Mouse (Mus musculus) forebrain, embryonic 15.5 days (tissue): ENCODE data around the gene Sox15. TPM values are rescaled to one million over a fixed set of nuclear protein-coding genes. Genes with fewer than 3 reads are reported as not detected.

Experiments used
- ATAC-seq: fragments of 200-750 bp; cut with Nextera tagmentation; replicated peaks from 2 replicates; pipeline ENCODE4 v1.8.0; 2017; ENCODE audit warnings: mild to moderate bottlenecking, moderate TSS enrichment, moderate library complexity
- H3K27ac ChIP-seq: fragments of 300-500 bp; sonication (generic); replicated peaks from 2 replicates; pipeline ENCODE4 v1.5.1; 2015; ENCODE audit warnings: mild to moderate bottlenecking, inconsistent platforms
- H3K27me3 ChIP-seq: fragments of 300-500 bp; sonication (generic); 2 replicates; pipeline ENCODE4 v1.6.1; 2015; ENCODE audit warnings: inconsistent platforms
- H3K36me3 ChIP-seq: fragments of 300-500 bp; sonication (generic); 2 replicates; pipeline ENCODE4 v1.6.1; 2015; ENCODE audit warnings: mild to moderate bottlenecking, inconsistent platforms
- H3K4me1 ChIP-seq: fragments of 300-500 bp; sonication (generic); 2 replicates; pipeline ENCODE4 v1.6.1; 2015; ENCODE audit warnings: inconsistent platforms
- H3K4me2 ChIP-seq: fragments of 300-500 bp; sonication (generic); replicated peaks from 2 replicates; pipeline ENCODE4 v1.6.1; 2015; ENCODE audit warnings: mild to moderate bottlenecking, inconsistent platforms
- H3K4me3 ChIP-seq: fragments of 300-500 bp; sonication (generic); 2 replicates; pipeline ENCODE4 v1.5.1; 2015; ENCODE audit warnings: mild to moderate bottlenecking, inconsistent platforms
- H3K9ac ChIP-seq: fragments of 300-500 bp; sonication (generic); replicated peaks from 2 replicates; pipeline ENCODE4 v1.6.1; 2015; ENCODE audit warnings: mild to moderate bottlenecking, inconsistent platforms
- H3K9me3 ChIP-seq: fragments of 300-500 bp; sonication (generic); 2 replicates; pipeline ENCODE4 v1.6.1; 2016; ENCODE audit warnings: inconsistent platforms
- WGBS: fragments of 180-500 bp; shearing (Covaris S2); methylation state at CpG from one replicate; pipeline ENCODE4 v1.1.7; 2015; ENCODE audit warnings: mixed read lengths; 5-methylcytosine and 5-hydroxymethylcytosine counted together
- polyA plus RNA-seq: library from polyadenylated mRNA; unstranded; fragments of >200 nt; fragmentation: Nextera tagmentation; extraction: Ambion mirVana; gene quantifications from 2 replicates; pipeline ENCODE4 v1.2.1, GENCODE M21; 2015

Sox15 gene
- polyA plus RNA-seq, 1 experiment from 2014 or later, result not detected

DNA sequence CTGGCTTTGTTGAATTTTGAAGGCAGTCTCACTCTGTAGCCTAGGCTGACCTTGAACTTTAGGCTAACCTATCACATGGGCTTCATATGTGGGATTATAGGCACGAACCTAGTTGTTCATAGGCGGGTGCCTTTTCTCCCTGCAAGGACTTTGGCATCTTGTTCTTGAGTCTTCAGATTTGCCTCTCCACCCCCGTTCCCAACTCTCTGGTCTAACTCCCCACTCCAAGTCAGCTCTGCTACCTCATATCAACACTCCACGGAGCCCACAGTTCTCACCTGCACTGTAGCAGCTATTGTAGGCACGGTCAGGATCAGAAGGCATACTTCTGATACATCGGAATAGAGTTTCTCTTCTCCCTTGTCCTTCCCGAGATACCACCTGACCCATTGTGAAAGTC, 28.5 kb downstream of the Sox15 start:
- no peak overlapping the region for H3K4me2 ChIP-seq
- H3K9me3 ChIP-seq, result no peaks in the 10 kb centered on the region
- ATAC-seq, result no peak
- no peaks in the 10 kb centered on the region for H3K27me3 ChIP-seq
- H3K36me3 ChIP-seq, result peaks cover 6% of the 10 kb centered on the region
- no peak overlapping the region for H3K9ac ChIP-seq
- H3K4me1 ChIP-seq, result peaks cover 57% of the 10 kb centered on the region
- H3K4me3 ChIP-seq, result no peak overlapping the region
- 82% methylated on average over 7 of the region's 7 CpGs for WGBS
- H3K27ac ChIP-seq, result peak overlapping the region; percentile 92

- no peak overlapping the region for H3K4me2 ChIP-seq
- H3K4me1 ChIP-seq, result peaks cover 51% of the 10 kb centered on the region
- H3K9ac ChIP-seq, result no peak overlapping the region
- 82% methylated on average over 12 of the region's 12 CpGs for WGBS
- H3K27me3 ChIP-seq, result no peaks in the 10 kb centered on the region
- no peak overlapping the region for H3K4me3 ChIP-seq
- no peaks in the 10 kb centered on the region for H3K9me3 ChIP-seq
- ATAC-seq, result no peak
- peaks cover 3% of the 10 kb centered on the region; the same call in 1 of the 2 replicates for H3K36me3 ChIP-seq
- no peak overlapping the region for H3K27ac ChIP-seq
These were observed 29.1 kb downstream of the Sox15 start for GRCm38 (mm10) chr11:69684128-69684745.

DNA sequence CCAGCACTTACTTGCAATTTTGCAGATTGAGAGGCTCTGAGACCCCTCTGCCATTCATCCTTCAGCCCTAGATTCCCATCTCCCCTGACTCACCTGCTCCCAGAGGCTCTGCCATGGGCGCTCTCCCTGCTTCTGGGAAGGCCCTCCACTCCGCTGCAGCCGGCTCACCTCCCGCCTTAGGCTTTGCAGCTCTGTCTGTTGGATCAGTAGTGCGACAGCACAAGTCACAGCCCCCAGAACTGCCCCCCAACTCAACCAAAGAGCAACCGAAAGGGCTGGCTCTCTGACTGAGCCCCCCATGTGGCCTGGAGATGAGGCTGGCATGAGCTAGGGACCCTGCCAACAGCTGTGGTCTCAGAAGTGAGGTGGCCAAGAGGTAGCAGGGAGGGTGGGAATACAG, 29.8 kb downstream of the Sox15 start:
- no peak for ATAC-seq
- H3K4me3 ChIP-seq, result no peak overlapping the region
- H3K4me1 ChIP-seq, result peaks cover 45% of the 10 kb centered on the region
- no peaks in the 10 kb centered on the region for H3K27me3 ChIP-seq
- H3K36me3 ChIP-seq, result peaks cover 3% of the 10 kb centered on the region; the same call in 1 of the 2 replicates
- 76% methylated on average over 6 of the region's 6 CpGs for WGBS
- no peaks in the 10 kb centered on the region for H3K9me3 ChIP-seq
- H3K27ac ChIP-seq, result 0 out of 2 replicates have a peak overlapping the region, but pooled peaks have one; percentile 39
- no peak overlapping the region for H3K4me2 ChIP-seq
- H3K9ac ChIP-seq, result no peak overlapping the region

GRCm38 (mm10) chr11:69685526-69686148, 30.5 kb downstream of the Sox15 start, which contains the start of gene Tnfsf13:
Gene Tnfsf13, minus strand, starts transcription at chr11:69685784.
- H3K4me2 ChIP-seq, result no peak within 1 kb of the TSS

DNA sequence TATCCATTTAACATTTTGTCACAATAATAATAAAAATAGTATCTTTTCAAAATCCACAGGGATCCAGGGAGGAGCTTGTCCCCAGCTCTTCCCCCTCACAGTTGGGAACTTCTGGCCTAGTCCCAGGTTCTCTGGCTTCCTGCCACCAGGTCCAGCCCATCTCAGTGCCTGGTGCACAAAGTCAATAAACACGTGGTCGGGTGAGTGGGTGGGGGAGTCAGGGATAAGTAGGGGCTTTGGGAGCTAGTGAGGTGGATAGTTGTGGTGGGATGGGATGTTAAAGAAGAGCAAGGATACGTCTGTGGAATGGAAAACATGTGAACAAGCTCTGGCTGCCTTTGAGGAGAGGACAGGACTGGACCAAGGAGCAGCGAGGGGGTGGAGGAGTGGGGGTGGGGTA, 31.3 kb downstream of the Sox15 start:
- ATAC-seq, result no peak
- no peaks in the 10 kb centered on the region for H3K27me3 ChIP-seq
- peaks cover 31% of the 10 kb centered on the region for H3K4me1 ChIP-seq
- 0 out of 2 replicates have a peak overlapping the region, but pooled peaks have one; percentile 39 for H3K27ac ChIP-seq
- H3K4me2 ChIP-seq, result no peak overlapping the region
- H3K9me3 ChIP-seq, result no peaks in the 10 kb centered on the region
- no peak overlapping the region for H3K4me3 ChIP-seq
- no peak overlapping the region for H3K9ac ChIP-seq
- 17% methylated on average over 4 of the region's 4 CpGs for WGBS
- no peaks in the 10 kb centered on the region for H3K36me3 ChIP-seq

More at GRCm38 (mm10) chr11:69685526-69686148, 30.5 kb downstream of the Sox15 start, which contains the start of gene Tnfsf13:
- Histone ChIP-seq H3K4me1 (peaks cover 38% of the 10 kb centered on the region), H3K9ac (no peak within 1 kb of the TSS), H3K27ac (peak within 1 kb of the TSS; percentile 39; the same call in 1 of the 2 replicates), H3K4me3 (no peak within 1 kb of the TSS), H3K36me3 (no peaks in the 10 kb centered on the region), H3K9me3 (no peaks in the 10 kb centered on the region), H3K27me3 (no peaks in the 10 kb centered on the region)
- no peak for ATAC-seq
- whole genome bisulfite sequencing, result 45% methylated on average over 10 of the region's 10 CpGs

- no peak overlapping the region for H3K9ac ChIP-seq
- no peak for ATAC-seq
- WGBS, result 65% methylated on average over 5 of the region's 5 CpGs
- H3K4me2 ChIP-seq, result no peak overlapping the region
- H3K9me3 ChIP-seq, result no peaks in the 10 kb centered on the region
- H3K36me3 ChIP-seq, result no peaks in the 10 kb centered on the region
- no peaks in the 10 kb centered on the region for H3K27me3 ChIP-seq
- H3K4me1 ChIP-seq, result peaks cover 30% of the 10 kb centered on the region
- no peak overlapping the region for H3K4me3 ChIP-seq
- H3K27ac ChIP-seq, result no peak overlapping the region
These were observed 31.9 kb downstream of the Sox15 start for GRCm38 (mm10) chr11:69687061-69687460.

DNA sequence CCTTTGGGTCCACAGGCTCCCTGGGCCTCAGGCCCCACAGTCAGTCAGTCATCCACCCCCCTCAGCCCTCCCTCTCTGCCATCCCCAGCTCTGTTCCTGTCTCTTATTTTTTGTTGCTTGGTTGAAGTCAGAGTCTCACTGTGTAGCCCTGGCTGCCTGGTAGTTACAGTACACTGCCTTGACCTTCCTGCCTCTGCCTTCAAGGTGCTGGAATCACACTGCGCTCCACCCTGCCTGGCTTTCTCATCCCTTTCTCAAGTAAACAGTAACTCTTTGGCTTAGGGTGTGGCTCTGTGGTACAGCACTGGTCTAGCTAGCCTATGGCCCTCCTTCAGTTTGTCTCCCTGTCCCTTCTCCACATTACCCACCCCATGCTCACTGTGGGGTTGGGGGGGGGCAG, 34.8 kb downstream of the Sox15 start:
- H3K4me1 ChIP-seq, result peaks cover 15% of the 10 kb centered on the region
- H3K27me3 ChIP-seq, result no peaks in the 10 kb centered on the region
- H3K9me3 ChIP-seq, result no peaks in the 10 kb centered on the region
- no peak overlapping the region for H3K9ac ChIP-seq
- no peak overlapping the region for H3K4me3 ChIP-seq
- no peak overlapping the region for H3K4me2 ChIP-seq
- ATAC-seq, result no peak
- no peak overlapping the region for H3K27ac ChIP-seq
- no peaks in the 10 kb centered on the region for H3K36me3 ChIP-seq
- WGBS, result 96% methylated on average over 1 of the region's 1 CpGs

- Histone ChIP-seq H3K9me3 (no peaks in the 10 kb centered on the region), H3K36me3 (no peaks in the 10 kb centered on the region), H3K4me1 (peaks cover 12% of the 10 kb centered on the region), H3K27me3 (no peaks in the 10 kb centered on the region), H3K4me3 (no peak overlapping the region), H3K4me2 (no peak overlapping the region), H3K9ac (no peak overlapping the region), H3K27ac (no peak overlapping the region)
- no peak for ATAC-seq
- WGBS, result 82% methylated on average over 9 of the region's 9 CpGs
These were observed 37.2 kb downstream of the Sox15 start for GRCm38 (mm10) chr11:69692196-69692811.

- no peaks in the 10 kb centered on the region for H3K36me3 ChIP-seq
- H3K4me3 ChIP-seq, result no peak overlapping the region
- H3K27ac ChIP-seq, result no peak overlapping the region
- peaks cover 12% of the 10 kb centered on the region for H3K4me1 ChIP-seq
- no peak overlapping the region for H3K9ac ChIP-seq
- no peak for ATAC-seq
- H3K9me3 ChIP-seq, result no peaks in the 10 kb centered on the region
- no peaks in the 10 kb centered on the region for H3K27me3 ChIP-seq
- WGBS, result 85% methylated on average over 6 of the region's 6 CpGs
- no peak overlapping the region for H3K4me2 ChIP-seq
These were observed 37.7 kb downstream of the Sox15 start for GRCm38 (mm10) chr11:69692863-69693262.

GRCm38 (mm10) chr11:69693421-69693965, 38.4 kb downstream of the Sox15 start:
- Histone ChIP-seq H3K9me3 (no peaks in the 10 kb centered on the region), H3K36me3 (no peaks in the 10 kb centered on the region), H3K9ac (no peak overlapping the region), H3K4me1 (peaks cover 12% of the 10 kb centered on the region), H3K27ac (no peak overlapping the region), H3K4me2 (no peak overlapping the region), H3K27me3 (no peaks in the 10 kb centered on the region), H3K4me3 (no peak overlapping the region)
- WGBS, result 55% methylated on average over 11 of the region's 11 CpGs
- no peak for ATAC-seq

DNA sequence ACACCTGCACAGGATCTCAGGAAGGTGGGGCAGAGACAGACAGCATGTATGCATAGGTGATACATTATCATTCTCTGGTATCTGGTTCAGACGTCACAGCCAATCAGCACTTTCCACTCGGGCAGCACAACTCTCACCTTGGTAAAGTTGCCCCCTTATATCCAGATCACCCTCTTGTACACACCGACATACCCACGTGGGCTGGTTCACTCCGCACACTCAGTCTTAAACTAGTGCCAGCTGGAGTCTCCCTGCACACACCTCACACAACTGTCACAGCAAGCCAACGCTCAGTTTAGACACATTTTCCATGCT, 39.9 kb downstream of the Sox15 start:
- 22% methylated on average over 6 of the region's 6 CpGs for WGBS
- no peaks in the 10 kb centered on the region for H3K9me3 ChIP-seq
- H3K4me2 ChIP-seq, result peak overlapping the region; percentile 92
- H3K36me3 ChIP-seq, result no peaks in the 10 kb centered on the region
- peak overlapping the region; percentile 46 for H3K4me3 ChIP-seq
- no peak for ATAC-seq
- H3K9ac ChIP-seq, result peak overlapping the region; percentile 61
- peaks cover 12% of the 10 kb centered on the region for H3K4me1 ChIP-seq
- H3K27me3 ChIP-seq, result no peaks in the 10 kb centered on the region
- no peak overlapping the region for H3K27ac ChIP-seq
